ENCODE assay signal across 12 mouse cellular contexts in the genomic region with DNA sequence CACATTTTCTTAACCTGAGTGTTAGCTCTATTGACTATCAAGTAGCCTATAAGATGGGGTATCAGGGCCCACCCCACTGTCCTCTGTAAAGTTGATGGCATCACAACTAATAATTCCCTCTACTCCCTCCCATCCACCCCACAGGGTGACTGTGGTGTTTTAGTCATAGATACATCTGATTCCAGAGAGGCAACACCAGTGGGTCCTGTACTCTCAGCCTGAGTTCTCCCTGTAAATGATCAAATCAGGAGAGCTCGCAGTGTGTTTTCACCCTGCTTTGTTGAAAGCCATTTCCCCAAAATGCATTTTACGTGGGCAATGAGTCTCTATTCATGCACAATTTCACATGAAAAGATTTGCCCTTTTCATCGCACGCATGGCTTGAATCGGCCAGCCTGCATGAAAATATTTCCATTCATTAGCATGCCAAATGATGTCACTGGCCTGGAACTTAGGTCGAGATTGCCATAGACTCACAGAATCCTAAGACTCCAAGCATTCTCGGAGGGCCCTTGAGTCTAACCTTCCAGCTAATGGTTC.
A peak's percentile ranks its signal among the peaks of the same experiment; 100 is the strongest.
DNase-seq lines count a peak whose midpoint lies in the region; ATAC-seq lines count a peak whose summit lies in the region.
"Had no signal": no experiment of that assay in that cellular context is flagged by ENCODE, and none has a peak within 500 bp of the region (broad histone marks: within the 10 kb centered on the region; RNA-seq: fewer than 3 reads in every experiment).

No protein-coding gene starts in this region.

- H3K27me3 ChIP-seq in kidney, embryonic 14.5 days (ENCODE audit: control insufficient read depth, insufficient read depth, low read length) = no peaks in the 10 kb centered on the region
- H3K27me3 ChIP-seq in midbrain, embryonic 14.5 days (ENCODE audit: control insufficient read depth, insufficient read depth, low read length) = no peaks in the 10 kb centered on the region

- H3K9me3 ChIP-seq in kidney, embryonic 14.5 days (ENCODE audit: control insufficient read depth, low read length) = no peaks in the 10 kb centered on the region
- H3K9me3 ChIP-seq in midbrain, embryonic 14.5 days (ENCODE audit: control insufficient read depth, low read length) = no peaks in the 10 kb centered on the region

- WGBS in kidney, embryonic 14.5 days = 68% methylated on average over 7 of the region's 7 CpGs
- WGBS in midbrain, embryonic 14.5 days = 8% methylated on average over 7 of the region's 7 CpGs

- ATAC-seq in kidney, embryonic 14.5 days (ENCODE audit: low FRiP score, low TSS enrichment) = no peak
- no peak for ATAC-seq in midbrain, embryonic 14.5 days (ENCODE audit: low FRiP score, low TSS enrichment)

- H3K27ac ChIP-seq in kidney, embryonic 14.5 days (ENCODE audit: low read depth, low read length) = no peak overlapping the region; the same call in 1 of the 2 replicates
- H3K27ac ChIP-seq in midbrain, embryonic 14.5 days (replicated peaks; ENCODE audit: low read depth, low read length) = no peak overlapping the region

- no peaks in the 10 kb centered on the region for H3K4me1 ChIP-seq in kidney, embryonic 14.5 days (ENCODE audit: control insufficient read depth, insufficient read depth, low read length)
- peaks cover 13% of the 10 kb centered on the region; the same call in 1 of the 2 replicates for H3K4me1 ChIP-seq in midbrain, embryonic 14.5 days (ENCODE audit: control insufficient read depth, insufficient read depth, low read length)

- H3K4me2 ChIP-seq in kidney, embryonic 14.5 days (replicated peaks; ENCODE audit: low read depth, low read length) = no peak overlapping the region
- H3K4me2 ChIP-seq in midbrain, embryonic 14.5 days (ENCODE audit: low read length) = no peak overlapping the region

- DNase-seq in kidney, adult 11 months = peak; percentile 66
- peak; percentile 61 for DNase-seq in embryo, embryonic 11 days
- DNase-seq in kidney, adult 18-20 months = peak; percentile 41
- DNase-seq in midbrain, embryonic 14.5 days = peak; percentile 53
- DNase-seq in thymus, postnatal 25 days = no peak
- no peak for DNase-seq in ovary, postnatal 14 days (ENCODE audit: low spot score)
- DNase-seq: cerebellum, adult 9-11 months; gastrocnemius, postnatal 10 days; right cerebral cortex, adult 18-20 months; thymus, postnatal 36 days had no signal

- H3K36me3 ChIP-seq in kidney, embryonic 14.5 days (ENCODE audit: control insufficient read depth, insufficient read depth, low read length) = no peaks in the 10 kb centered on the region
- no peaks in the 10 kb centered on the region for H3K36me3 ChIP-seq in midbrain, embryonic 14.5 days (ENCODE audit: control insufficient read depth, insufficient read depth, low read length)

- no peak overlapping the region for H3K4me3 ChIP-seq in kidney, embryonic 14.5 days (ENCODE audit: low read length)
- no peak overlapping the region for H3K4me3 ChIP-seq in midbrain, embryonic 14.5 days (replicated peaks; ENCODE audit: low read depth, low read length)
- H3K4me3 ChIP-seq: myocyte had no signal

- no peak overlapping the region for H3K9ac ChIP-seq in kidney, embryonic 14.5 days (ENCODE audit: low read depth, low read length)
- H3K9ac ChIP-seq in midbrain, embryonic 14.5 days (replicated peaks; ENCODE audit: low read length) = no peak overlapping the region

Comparison
In these comparisons a context has a peak if more than half of its experiments do, and no peak if none do; other contexts are left out.
1. DNase-seq: peak in kidney, adult 11 months (single experiment), embryo, embryonic 11 days (single experiment), kidney, adult 18-20 months (single experiment) and midbrain, embryonic 14.5 days (single experiment); none in thymus, postnatal 25 days (single experiment) and ovary, postnatal 14 days (single experiment).